In genomic region chr19:46110214-46110613, GRCm38 (mm10) we compare ENCODE assay signal across 17 mouse cellular contexts. TPM values are rescaled to one million over a fixed set of nuclear protein-coding genes. Genes with fewer than 3 reads are reported as not detected.
"Had no signal": no experiment of that assay in that cellular context is flagged by ENCODE, and none has a peak within 500 bp of the region (broad histone marks: within the 10 kb centered on the region; RNA-seq: fewer than 3 reads in every experiment).

No protein-coding gene starts in this region.

- H3K36me3 ChIP-seq: limb, embryonic 15.5 days; midbrain, embryonic 13.5 days had no signal

- H3K4me3 ChIP-seq: limb, embryonic 15.5 days; midbrain, embryonic 13.5 days had no signal

- H3K4me1 ChIP-seq: limb, embryonic 15.5 days; midbrain, embryonic 13.5 days had no signal

- DNase-seq: kidney, adult 9 months; kidney, postnatal 36 days; layer of hippocampus, adult 9-11 months; layer of hippocampus, postnatal 36 days; lung, embryonic 14.5 days; lung, postnatal 10 days; right cerebral cortex, adult 18-20 months; thymus, postnatal 4 days had no signal

- H3K27ac ChIP-seq: kidney, postnatal 0 days; limb, embryonic 15.5 days; macrophage; midbrain, embryonic 13.5 days; stomach, postnatal 0 days had no signal

- H3K27me3 ChIP-seq: limb, embryonic 15.5 days; midbrain, embryonic 13.5 days had no signal

- H3K4me2 ChIP-seq: limb, embryonic 15.5 days; lung, embryonic 14.5 days; midbrain, embryonic 13.5 days had no signal

- ATAC-seq: midbrain, embryonic 13.5 days had no signal

- H3K9me3 ChIP-seq: limb, embryonic 15.5 days; midbrain, embryonic 13.5 days had no signal

- H3K9ac ChIP-seq: limb, embryonic 15.5 days; lung, embryonic 14.5 days; midbrain, embryonic 13.5 days had no signal

RNA-seq across cellular contexts. Expression of gene Elovl3, which starts 21.5 kb away (rescaled TPM):
- total RNA-seq: layer of hippocampus, adult 18-20 months; layer of hippocampus, postnatal 36 days; left cerebral cortex, adult 8-10 months; left cerebral cortex, postnatal 25 days had no signal
- polyA plus RNA-seq: lung, embryonic 14.5 days; macrophage; neural tube, embryonic 14.5 days; stomach, postnatal 0 days had no signal

RNA-seq across cellular contexts. Expression of gene Pitx3, which starts 37.9 kb away (rescaled TPM):
- total RNA-seq: layer of hippocampus, adult 18-20 months; layer of hippocampus, postnatal 36 days; left cerebral cortex, adult 8-10 months; left cerebral cortex, postnatal 25 days had no signal
- polyA plus RNA-seq: kidney, postnatal 0 days; macrophage; neural tube, embryonic 14.5 days had no signal
